Mouse (Mus musculus) G1E (cell line): ENCODE results near the gene Exosc6.

Experiments used
- CTCF ChIP-seq: IDR thresholded peaks from 2 replicates; pipeline ENCODE4 v1.5.1; 2012; ENCODE audit warnings: low read depth, low read length, inconsistent platforms, mixed read lengths
- GATA1 ChIP-seq: IDR thresholded peaks from 2 replicates; pipeline ENCODE4 v1.6.1; 2012; ENCODE audit warnings: borderline replicate concordance, low read length, inconsistent platforms, mixed read lengths
- GATA2 ChIP-seq: IDR thresholded peaks from 2 replicates; pipeline ENCODE4 v1.6.1; 2012; ENCODE audit warnings: low read depth, low read length, inconsistent platforms, borderline replicate concordance
- TAL1 ChIP-seq: conservative IDR thresholded peaks from 2 replicates; pipeline ENCODE4 v1.6.1; 2012; ENCODE audit warnings: low read depth, low read length, inconsistent platforms, mixed read lengths

- TF ChIP-seq CTCF, result no peak
- TF ChIP-seq GATA1, result no peak
- no peak for TF ChIP-seq GATA2
- TF ChIP-seq TAL1, result no peak
Measured at GRCm38 (mm10) chr8:111049106-111049505, 7.0 kb upstream of the Exosc6 start.
